Mouse (Mus musculus) forebrain, embryonic 11.5 days (tissue): ENCODE data around the gene Eif3f. TPM values are rescaled to one million over a fixed set of nuclear protein-coding genes. Genes with fewer than 3 reads are reported as not detected.

Experiments
- ATAC-seq: fragments of 200-750 bp; cut with Nextera tagmentation; replicated peaks from 2 replicates; pipeline ENCODE4 v1.8.0; 2017; ENCODE audit warnings: moderate TSS enrichment; ENCODE audit not compliant: low FRiP score
- DNase-seq: peaks from one replicate; pipeline ENCODE4 v3.0.0-alpha.2; 2017; ENCODE audit warnings: low spot score
- H3K27ac ChIP-seq: fragments of 300-500 bp; sonication (generic); 2 replicates; pipeline ENCODE4 v1.5.1; 2014; ENCODE audit warnings: low read depth, low read length
- H3K27me3 ChIP-seq: fragments of 300-500 bp; sonication (generic); 2 replicates; pipeline ENCODE4 v1.6.1; 2014; ENCODE audit warnings: mild to moderate bottlenecking, low read length, mixed read lengths; ENCODE audit not compliant: control insufficient read depth, insufficient read depth
- H3K36me3 ChIP-seq: fragments of 300-500 bp; sonication (generic); 2 replicates; pipeline ENCODE4 v1.6.1; 2014; ENCODE audit warnings: mild to moderate bottlenecking, low read length, moderate library complexity, mixed read lengths; ENCODE audit not compliant: control insufficient read depth, insufficient read depth
- H3K4me1 ChIP-seq: fragments of 300-500 bp; sonication (generic); replicated peaks from 2 replicates; pipeline ENCODE4 v1.6.1; 2014; ENCODE audit warnings: low read length, mixed read lengths; ENCODE audit not compliant: control insufficient read depth, insufficient read depth
- H3K4me2 ChIP-seq: fragments of 300-500 bp; sonication (generic); 2 replicates; pipeline ENCODE4 v1.6.1; 2014; ENCODE audit warnings: low read depth, mild to moderate bottlenecking, low read length, moderate library complexity, mixed read lengths; ENCODE audit not compliant: severe bottlenecking
- H3K4me3 ChIP-seq: fragments of 300-500 bp; sonication (generic); 2 replicates; pipeline ENCODE4 v1.5.1; 2014; ENCODE audit warnings: low read depth, low read length
- H3K9ac ChIP-seq: fragments of 300-500 bp; sonication (generic); 2 replicates; pipeline ENCODE4 v1.6.1; 2014; ENCODE audit warnings: low read length
- H3K9me3 ChIP-seq: fragments of 300-500 bp; sonication (generic); 2 replicates; pipeline ENCODE4 v1.6.1; 2016; ENCODE audit warnings: low read length, mixed read lengths; ENCODE audit not compliant: control insufficient read depth
- whole genome bisulfite sequencing: fragments of 180-500 bp; shearing (Covaris S2); extraction: QIAGEN DNeasy Blood & Tissue Kit; methylation state at CpG from one replicate; pipeline ENCODE4 v1.1.7; 2014; 5-methylcytosine and 5-hydroxymethylcytosine counted together
- polyA plus RNA-seq: library from polyadenylated mRNA; unstranded; fragments of >200 nt; fragmentation: Nextera tagmentation; extraction: Ambion mirVana; gene quantifications from 2 replicates; pipeline ENCODE4 v1.2.1, GENCODE M21; 2014

Eif3f gene
- 87.3 and 96.9 TPM in 2 replicates for polyA plus RNA-seq

- peak within 1 kb of the TSS; percentile 96 for H3K9ac ChIP-seq
- H3K27me3 ChIP-seq: no peaks in the 10 kb centered on the region
- peak within 1 kb of the TSS; percentile 70; the same call in 1 of the 2 replicates for H3K27ac ChIP-seq
- peaks cover 6% of the 10 kb centered on the region; the same call in 1 of the 2 replicates for H3K36me3 ChIP-seq
- H3K4me3 ChIP-seq: peak within 1 kb of the TSS; percentile 98
- peak within 1 kb of the TSS; percentile 87 for H3K4me2 ChIP-seq
- WGBS: 2% methylated on average over 50 of the region's 50 CpGs
- no peaks in the 10 kb centered on the region for H3K9me3 ChIP-seq
- H3K4me1 ChIP-seq: peaks cover 8% of the 10 kb centered on the region
- peak; percentile 96 for ATAC-seq
- DNase-seq: peak; percentile 94
Observed at GRCm38 (mm10) chr7:108933794-108934731, at the start of gene Eif3f. Gene Eif3f, plus strand, starts transcription at chr7:108934417.

- DNase-seq (no peak), ATAC-seq (no peak)
- no peak within 1 kb of the TSS for H3K27ac ChIP-seq
- H3K36me3 ChIP-seq: no peaks in the 10 kb centered on the region
- no peak within 1 kb of the TSS for H3K4me2 ChIP-seq
- 84% methylated on average over 4 of the region's 4 CpGs for WGBS
- H3K27me3 ChIP-seq: no peaks in the 10 kb centered on the region
- H3K9me3 ChIP-seq: no peaks in the 10 kb centered on the region
- H3K4me3 ChIP-seq: no peak within 1 kb of the TSS
- H3K9ac ChIP-seq: no peak within 1 kb of the TSS
- no peaks in the 10 kb centered on the region for H3K4me1 ChIP-seq
Observed at GRCm38 (mm10) chr7:108884906-108885305, 49.3 kb upstream of the Eif3f start, which contains the start of gene Olfr518. Gene Olfr518, minus strand, starts transcription at chr7:108885006.

GRCm38 (mm10) chr7:108894320-108894719, 39.9 kb upstream of the Eif3f start, which contains the start of gene Olfr519:
Gene Olfr519, minus strand, starts transcription at chr7:108894420.
- no peak within 1 kb of the TSS for H3K27ac ChIP-seq
- no peaks in the 10 kb centered on the region for H3K9me3 ChIP-seq
- no peak within 1 kb of the TSS for H3K4me2 ChIP-seq
- H3K36me3 ChIP-seq: no peaks in the 10 kb centered on the region
- H3K4me1 ChIP-seq: no peaks in the 10 kb centered on the region
- H3K4me3 ChIP-seq: no peak within 1 kb of the TSS
- 90% methylated on average over 5 of the region's 5 CpGs for WGBS
- H3K9ac ChIP-seq: no peak within 1 kb of the TSS
- ATAC-seq (no peak), DNase-seq (no peak)
- no peaks in the 10 kb centered on the region for H3K27me3 ChIP-seq

- no peak overlapping the region for H3K4me3 ChIP-seq
- no peak for DNase-seq
- no peaks in the 10 kb centered on the region for H3K36me3 ChIP-seq
- WGBS: 76% methylated on average over 2 of the region's 2 CpGs
- no peaks in the 10 kb centered on the region for H3K4me1 ChIP-seq
- no peak for ATAC-seq
- no peak overlapping the region for H3K9ac ChIP-seq
- no peak overlapping the region for H3K4me2 ChIP-seq
- H3K27ac ChIP-seq: no peak overlapping the region
- H3K27me3 ChIP-seq: no peaks in the 10 kb centered on the region
- H3K9me3 ChIP-seq: no peaks in the 10 kb centered on the region
Observed at GRCm38 (mm10) chr7:108903969-108904368, 30.2 kb upstream of the Eif3f start.

GRCm38 (mm10) chr7:108927043-108927442, 7.2 kb upstream of the Eif3f start:
- H3K27ac ChIP-seq: no peak overlapping the region
- WGBS: 80% methylated on average over 4 of the region's 4 CpGs
- no peak overlapping the region for H3K9ac ChIP-seq
- H3K9me3 ChIP-seq: no peaks in the 10 kb centered on the region
- no peaks in the 10 kb centered on the region for H3K36me3 ChIP-seq
- no peak overlapping the region for H3K4me2 ChIP-seq
- no peaks in the 10 kb centered on the region for H3K27me3 ChIP-seq
- DNase-seq (no peak), ATAC-seq (no peak)
- H3K4me3 ChIP-seq: no peak overlapping the region
- no peaks in the 10 kb centered on the region for H3K4me1 ChIP-seq

GRCm38 (mm10) chr7:108928280-108929188, 5.7 kb upstream of the Eif3f start:
- no peak overlapping the region for H3K4me3 ChIP-seq
- no peak for ATAC-seq
- no peaks in the 10 kb centered on the region for H3K9me3 ChIP-seq
- no peak overlapping the region for H3K9ac ChIP-seq
- no peaks in the 10 kb centered on the region for H3K36me3 ChIP-seq
- no peak for DNase-seq
- no peak overlapping the region for H3K4me2 ChIP-seq
- no peaks in the 10 kb centered on the region for H3K4me1 ChIP-seq
- H3K27ac ChIP-seq: no peak overlapping the region
- 79% methylated on average over 11 of the region's 11 CpGs for WGBS
- H3K27me3 ChIP-seq: no peaks in the 10 kb centered on the region

- Histone ChIP-seq H3K9ac (no peak within 1 kb of the TSS), H3K4me2 (no peak within 1 kb of the TSS), H3K4me3 (no peak within 1 kb of the TSS), H3K36me3 (no peaks in the 10 kb centered on the region), H3K27me3 (no peaks in the 10 kb centered on the region), H3K4me1 (no peaks in the 10 kb centered on the region), H3K27ac (no peak within 1 kb of the TSS), H3K9me3 (no peaks in the 10 kb centered on the region)
- ATAC-seq: no peak
- DNase-seq: no peak
- 87% methylated on average over 6 of the region's 6 CpGs for WGBS
Observed at GRCm38 (mm10) chr7:108929726-108930393, 4.4 kb upstream of the Eif3f start, which contains the start of gene Nlrp10. Gene Nlrp10, minus strand, starts transcription at chr7:108930178.

GRCm38 (mm10) chr7:108934836-108935235, 619 bp downstream of the Eif3f start:
- H3K4me3 ChIP-seq: peak overlapping the region; percentile 98
- H3K9me3 ChIP-seq: no peaks in the 10 kb centered on the region
- H3K9ac ChIP-seq: peak overlapping the region; percentile 96
- 6% methylated on average over 8 of the region's 8 CpGs for WGBS
- ATAC-seq: no peak
- no peak for DNase-seq
- no peaks in the 10 kb centered on the region for H3K27me3 ChIP-seq
- H3K4me1 ChIP-seq: peaks cover 8% of the 10 kb centered on the region
- peaks cover 9% of the 10 kb centered on the region; the same call in 1 of the 2 replicates for H3K36me3 ChIP-seq
- peak overlapping the region; percentile 87 for H3K4me2 ChIP-seq
- no peak overlapping the region for H3K27ac ChIP-seq
